Mouse (Mus musculus): ENCODE data around the gene Ppcdc. TPM values are rescaled to one million over a fixed set of nuclear protein-coding genes. Genes with fewer than 3 reads are reported as not detected.
"Not testable (repeated sequence)": the region's sequence is repeated elsewhere in the genome, so short reads cannot be mapped to it uniquely, and the experiment has no call there.

Ppcdc gene
- polyA plus RNA-seq, 1 experiment from 2014 or later, result 24.0 TPM

DNA sequence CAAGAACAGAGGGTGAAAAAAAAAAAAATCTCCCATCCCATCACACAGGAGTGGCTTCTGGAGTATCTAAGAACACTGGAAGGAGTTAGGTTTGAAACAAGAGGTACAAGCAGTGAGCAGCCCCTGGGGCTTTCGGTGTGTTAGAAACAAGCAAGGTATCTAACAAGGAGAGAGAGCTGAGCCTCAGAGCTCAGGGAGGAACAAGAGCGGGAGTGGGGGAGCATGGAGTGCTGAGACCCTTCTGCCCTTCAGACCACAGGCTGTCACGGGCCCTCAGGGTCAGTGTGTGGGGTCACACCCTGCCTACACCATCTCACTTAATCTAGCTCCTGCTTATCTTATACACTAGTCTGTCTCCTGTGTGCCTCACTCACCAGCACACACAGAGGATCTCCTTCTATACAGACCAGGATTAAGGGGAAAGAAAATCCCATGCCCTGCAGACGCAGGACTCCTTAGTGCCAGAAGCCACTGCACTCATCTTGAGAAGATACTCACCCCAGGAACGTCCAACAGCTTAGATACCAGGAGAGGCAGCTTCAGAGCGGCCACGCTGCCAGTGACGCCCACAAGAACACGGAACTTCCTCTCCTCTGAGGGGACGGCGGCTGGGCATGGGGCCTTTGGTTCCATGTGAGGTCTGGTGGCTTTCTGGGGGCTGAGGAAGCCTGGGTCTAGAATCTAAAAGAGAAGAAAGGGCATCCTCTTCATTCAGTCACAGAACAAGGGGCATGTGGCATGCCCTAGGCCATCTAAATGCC lies 5.3 kb downstream of the Ppcdc start:
- Histone ChIP-seq H3K4me2 (ENCODE audit: low read length) (no peak overlapping the region), H3K4me3 (ENCODE audit: low read depth, low read length) (no peak overlapping the region), H3K27me3 (ENCODE audit: control insufficient read depth, insufficient read depth, low read depth, low read length) (no peaks in the 10 kb centered on the region), H3K9ac (ENCODE audit: low read depth, low read length) (no peak overlapping the region), H3K9me3 (replicated peaks; ENCODE audit: control insufficient read depth, low read length, poor library complexity, severe bottlenecking) (no peaks in the 10 kb centered on the region), H3K36me3 (ENCODE audit: control insufficient read depth, insufficient read depth, low read length) (no peaks in the 10 kb centered on the region), H3K27ac (ENCODE audit: low read length) (no peak overlapping the region), H3K4me1 (ENCODE audit: control insufficient read depth, insufficient read depth, low read length) (peaks cover 9% of the 10 kb centered on the region)
- WGBS, result 92% methylated on average over 11 of the region's 11 CpGs
- no peak for ATAC-seq

DNA sequence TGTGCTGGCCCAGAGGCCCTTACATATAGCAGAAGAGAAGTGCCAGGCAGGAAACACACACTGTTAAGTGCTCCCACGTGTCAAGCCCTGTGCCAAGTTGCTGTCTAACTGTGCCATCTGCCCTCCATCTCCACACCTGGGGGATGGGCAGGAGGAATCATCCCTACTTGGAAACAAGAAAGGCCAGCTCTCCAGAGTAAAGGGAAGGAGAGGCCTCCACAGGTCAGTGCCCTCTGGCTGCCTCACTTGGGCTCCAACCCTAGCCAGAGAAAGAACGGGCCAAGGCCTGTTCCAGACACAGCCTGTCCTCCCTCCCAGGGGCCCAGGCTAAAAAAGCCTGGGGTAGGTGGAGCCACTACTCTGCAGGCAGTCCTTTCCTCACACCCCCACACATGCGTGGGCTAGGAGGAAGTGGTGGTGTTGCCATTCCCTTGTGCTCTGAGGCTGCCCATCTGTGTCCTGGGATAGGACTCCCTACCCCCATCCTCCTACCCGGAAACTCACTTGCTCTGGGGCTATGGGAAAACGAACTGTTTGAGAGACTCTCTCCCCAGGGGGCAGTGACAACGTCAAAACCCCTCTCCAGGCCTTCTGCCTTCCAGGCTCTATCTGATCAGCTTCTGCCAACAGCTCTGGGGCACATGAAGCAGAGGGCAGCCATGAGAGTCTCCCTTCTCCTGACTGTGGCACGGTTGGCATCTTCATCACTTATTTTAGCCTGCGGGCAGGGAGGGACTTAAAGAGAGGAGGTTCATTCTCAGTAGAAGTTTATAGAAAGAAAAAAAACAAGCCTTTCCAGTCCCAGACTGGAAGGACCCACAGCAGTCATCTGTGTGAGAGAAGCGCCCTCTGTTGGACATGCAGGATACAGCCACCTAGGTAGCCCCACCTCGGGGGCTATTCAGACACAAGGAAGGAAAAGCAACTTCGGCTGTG lies 6.6 kb downstream of the Ppcdc start:
- Histone ChIP-seq H3K9me3 (replicated peaks; ENCODE audit: control insufficient read depth, low read length, poor library complexity, severe bottlenecking) (no peaks in the 10 kb centered on the region), H3K4me1 (ENCODE audit: control insufficient read depth, insufficient read depth, low read length) (peaks cover 4% of the 10 kb centered on the region; the same call in 1 of the 2 replicates), H3K27ac (ENCODE audit: low read length) (no peak overlapping the region), H3K9ac (ENCODE audit: low read depth, low read length) (no peak overlapping the region), H3K36me3 (ENCODE audit: control insufficient read depth, insufficient read depth, low read length) (no peaks in the 10 kb centered on the region), H3K4me2 (ENCODE audit: low read length) (no peak overlapping the region), H3K4me3 (ENCODE audit: low read depth, low read length) (no peak overlapping the region), H3K27me3 (ENCODE audit: control insufficient read depth, insufficient read depth, low read depth, low read length) (no peaks in the 10 kb centered on the region)
- peak; percentile 71 for ATAC-seq
- WGBS, result 18% methylated on average over 11 of the region's 11 CpGs

DNA sequence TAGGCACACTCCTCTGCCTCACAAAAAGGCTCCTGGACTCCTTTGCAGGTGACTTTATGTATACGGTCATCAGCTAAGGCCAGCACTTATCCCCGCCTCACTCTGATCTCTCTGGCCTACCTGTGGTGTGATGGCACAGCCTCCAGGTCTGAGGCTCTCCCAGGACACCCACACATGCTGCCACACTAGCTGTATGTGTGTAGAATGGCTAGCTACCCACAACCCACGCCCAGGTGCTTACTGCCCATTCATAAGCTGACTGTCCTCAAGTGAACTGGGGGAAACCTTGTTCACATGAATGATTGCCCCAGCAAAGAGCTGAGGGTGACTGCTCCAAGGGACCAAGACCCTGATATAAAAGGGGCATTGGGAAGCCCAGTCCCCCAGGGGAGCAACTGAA lies 7.4 kb downstream of the Ppcdc start:
- no peaks in the 10 kb centered on the region for H3K9me3 ChIP-seq (replicated peaks; ENCODE audit: control insufficient read depth, low read length, poor library complexity, severe bottlenecking)
- no peak overlapping the region for H3K9ac ChIP-seq (ENCODE audit: low read depth, low read length)
- H3K36me3 ChIP-seq (ENCODE audit: control insufficient read depth, insufficient read depth, low read length), result no peaks in the 10 kb centered on the region
- H3K27me3 ChIP-seq (ENCODE audit: control insufficient read depth, insufficient read depth, low read depth, low read length), result no peaks in the 10 kb centered on the region
- H3K4me2 ChIP-seq (ENCODE audit: low read length), result no peak overlapping the region
- H3K4me1 ChIP-seq (ENCODE audit: control insufficient read depth, insufficient read depth, low read length), result peaks cover 4% of the 10 kb centered on the region; the same call in 1 of the 2 replicates
- ATAC-seq, result no peak
- H3K4me3 ChIP-seq (ENCODE audit: low read depth, low read length), result no peak overlapping the region
- 93% methylated on average over 3 of the region's 3 CpGs for WGBS
- no peak overlapping the region for H3K27ac ChIP-seq (ENCODE audit: low read length)

DNA sequence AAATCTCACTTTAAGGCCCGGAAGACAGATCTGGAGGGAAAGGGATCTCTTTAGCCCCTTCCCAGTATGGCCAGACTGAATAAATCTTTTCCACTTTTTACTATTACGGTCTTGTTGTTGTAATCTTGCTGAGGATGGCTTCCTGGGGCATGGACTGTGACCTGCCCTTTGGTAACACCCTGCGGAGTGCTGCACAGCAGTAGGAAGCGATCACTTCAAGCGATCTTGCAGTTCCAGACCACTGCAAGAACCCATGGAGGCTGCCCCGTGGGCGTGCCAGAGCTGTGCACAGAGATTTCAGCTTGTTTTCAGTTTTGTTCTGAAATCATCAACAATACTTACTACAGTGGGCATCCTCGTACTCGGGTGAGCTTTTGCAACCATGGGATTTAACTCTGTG lies 8.7 kb downstream of the Ppcdc start:
- no peaks in the 10 kb centered on the region for H3K9me3 ChIP-seq (replicated peaks; ENCODE audit: control insufficient read depth, low read length, poor library complexity, severe bottlenecking)
- H3K9ac ChIP-seq (ENCODE audit: low read depth, low read length), result no peak overlapping the region
- no peak for ATAC-seq
- H3K27me3 ChIP-seq (ENCODE audit: control insufficient read depth, insufficient read depth, low read depth, low read length), result no peaks in the 10 kb centered on the region
- H3K4me2 ChIP-seq (ENCODE audit: low read length), result no peak overlapping the region
- 14% methylated on average over 9 of the region's 9 CpGs for WGBS
- peaks cover 4% of the 10 kb centered on the region; the same call in 1 of the 2 replicates for H3K4me1 ChIP-seq (ENCODE audit: control insufficient read depth, insufficient read depth, low read length)
- no peak overlapping the region for H3K27ac ChIP-seq (ENCODE audit: low read length)
- H3K4me3 ChIP-seq (ENCODE audit: low read depth, low read length), result no peak overlapping the region
- H3K36me3 ChIP-seq (ENCODE audit: control insufficient read depth, insufficient read depth, low read length), result no peaks in the 10 kb centered on the region

DNA sequence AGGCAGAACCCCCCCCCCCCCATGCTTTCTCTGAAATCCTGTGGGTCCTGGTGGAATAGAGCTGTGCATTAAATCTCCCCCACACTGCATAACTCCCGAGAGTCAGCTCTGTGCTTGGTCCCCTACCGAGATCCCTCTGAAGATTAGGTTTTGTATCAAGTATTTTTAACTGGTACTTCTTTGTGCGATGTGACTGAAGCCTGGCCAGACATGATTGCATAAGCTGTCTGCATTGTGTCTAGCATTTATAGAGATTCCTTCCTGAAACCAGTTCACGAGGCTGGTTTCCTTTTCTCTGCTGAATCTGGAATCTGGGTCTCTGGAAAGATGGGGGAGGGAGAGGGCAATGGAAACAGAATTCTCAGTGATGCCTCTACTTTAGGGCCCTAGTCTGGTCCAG lies 11.5 kb downstream of the Ppcdc start:
- no peaks in the 10 kb centered on the region for H3K36me3 ChIP-seq (ENCODE audit: control insufficient read depth, insufficient read depth, low read length)
- WGBS, result 31% methylated on average over 4 of the region's 4 CpGs
- no peak overlapping the region for H3K27ac ChIP-seq (ENCODE audit: low read length)
- H3K27me3 ChIP-seq (ENCODE audit: control insufficient read depth, insufficient read depth, low read depth, low read length), result no peaks in the 10 kb centered on the region
- no peak overlapping the region for H3K4me2 ChIP-seq (ENCODE audit: low read length)
- peaks cover 1% of the 10 kb centered on the region; the same call in 1 of the 2 replicates for H3K4me1 ChIP-seq (ENCODE audit: control insufficient read depth, insufficient read depth, low read length)
- no peak for ATAC-seq
- no peaks in the 10 kb centered on the region for H3K9me3 ChIP-seq (replicated peaks; ENCODE audit: control insufficient read depth, low read length, poor library complexity, severe bottlenecking)
- no peak overlapping the region for H3K4me3 ChIP-seq (ENCODE audit: low read depth, low read length)
- H3K9ac ChIP-seq (ENCODE audit: low read depth, low read length), result no peak overlapping the region

DNA sequence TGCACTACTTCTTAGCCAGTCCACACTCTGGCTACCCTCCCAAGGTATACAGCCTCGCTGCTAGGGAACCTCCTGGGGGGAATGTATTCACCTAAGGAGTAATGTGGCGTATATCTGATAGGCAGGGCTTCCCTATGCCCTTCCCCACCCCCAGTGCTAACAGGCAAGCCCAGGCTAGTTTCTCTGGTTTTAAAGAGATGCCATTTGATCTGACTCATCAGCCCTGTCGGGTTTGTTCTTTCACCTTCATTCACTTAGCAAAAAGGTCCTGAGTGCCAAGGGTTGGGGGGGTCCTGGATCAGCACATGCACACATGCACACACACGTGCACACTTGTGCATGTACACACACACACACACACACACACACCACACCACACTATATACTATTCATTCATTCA lies 12.0 kb downstream of the Ppcdc start:
- ATAC-seq, result no peak
- 67% methylated on average over 4 of the region's 4 CpGs for WGBS

DNA sequence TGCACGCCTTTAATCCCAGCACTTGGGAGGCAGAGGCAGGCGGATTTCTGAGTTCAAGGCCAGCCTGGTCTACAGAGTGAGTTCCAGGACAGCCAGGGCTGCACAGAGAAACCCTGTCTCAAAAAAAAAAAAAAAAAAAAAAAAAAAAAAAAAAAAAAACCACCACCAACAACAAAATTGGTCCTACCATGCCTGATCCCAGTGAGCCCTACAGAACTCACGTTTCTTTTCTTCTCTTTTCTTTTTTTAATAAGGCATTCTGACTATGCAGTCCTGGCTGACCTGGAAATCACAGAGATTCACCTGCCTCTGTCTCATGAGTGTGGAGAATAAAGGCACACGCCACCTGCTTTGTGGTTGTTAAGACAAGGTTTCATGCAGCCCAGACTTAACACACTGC lies 12.8 kb downstream of the Ppcdc start:
- H3K4me2 ChIP-seq (ENCODE audit: low read length); H3K36me3 ChIP-seq (ENCODE audit: control insufficient read depth, insufficient read depth, low read length); H3K9me3 ChIP-seq (replicated peaks; ENCODE audit: control insufficient read depth, low read length, poor library complexity, severe bottlenecking); H3K4me3 ChIP-seq (ENCODE audit: low read depth, low read length); H3K4me1 ChIP-seq (ENCODE audit: control insufficient read depth, insufficient read depth, low read length); H3K9ac ChIP-seq (ENCODE audit: low read depth, low read length); H3K27ac ChIP-seq (ENCODE audit: low read length); ATAC-seq; H3K27me3 ChIP-seq (ENCODE audit: control insufficient read depth, insufficient read depth, low read depth, low read length): not testable (repeated sequence)
- WGBS, result 91% methylated on average over 3 of the region's 4 CpGs

More for the DNA sequence above, 12.0 kb downstream of the Ppcdc start:
- no peak overlapping the region for H3K27ac ChIP-seq (ENCODE audit: low read length)
- H3K9me3 ChIP-seq (replicated peaks; ENCODE audit: control insufficient read depth, low read length, poor library complexity, severe bottlenecking), result no peaks in the 10 kb centered on the region
- H3K4me1 ChIP-seq (ENCODE audit: control insufficient read depth, insufficient read depth, low read length), result no peaks in the 10 kb centered on the region
- no peak overlapping the region for H3K4me2 ChIP-seq (ENCODE audit: low read length)
- H3K9ac ChIP-seq (ENCODE audit: low read depth, low read length), result no peak overlapping the region
- H3K36me3 ChIP-seq (ENCODE audit: control insufficient read depth, insufficient read depth, low read length), result no peaks in the 10 kb centered on the region
- no peaks in the 10 kb centered on the region for H3K27me3 ChIP-seq (ENCODE audit: control insufficient read depth, insufficient read depth, low read depth, low read length)
- no peak overlapping the region for H3K4me3 ChIP-seq (ENCODE audit: low read depth, low read length)

DNA sequence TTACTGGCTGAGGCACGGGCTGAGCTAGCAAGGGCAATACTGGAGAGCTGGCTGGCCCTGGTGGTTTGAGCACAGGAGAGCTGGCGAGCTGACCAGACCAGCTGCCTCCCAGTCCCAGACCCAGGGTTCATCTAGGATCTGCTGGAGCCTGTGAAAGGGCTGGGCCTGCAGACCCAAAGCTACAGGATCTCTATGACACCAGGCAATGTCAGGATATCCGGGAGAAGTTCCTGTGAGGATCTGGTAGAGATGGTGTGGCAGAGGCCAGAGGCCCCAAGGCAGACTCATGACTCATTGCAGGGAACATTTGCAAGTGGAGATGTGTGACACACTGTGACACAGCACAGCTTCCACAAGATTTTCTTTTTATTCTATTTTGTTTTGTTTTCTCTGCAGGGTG lies 14.8 kb downstream of the Ppcdc start:
- 88% methylated on average over 3 of the region's 3 CpGs for WGBS
- no peaks in the 10 kb centered on the region for H3K27me3 ChIP-seq (ENCODE audit: control insufficient read depth, insufficient read depth, low read depth, low read length)

DNA sequence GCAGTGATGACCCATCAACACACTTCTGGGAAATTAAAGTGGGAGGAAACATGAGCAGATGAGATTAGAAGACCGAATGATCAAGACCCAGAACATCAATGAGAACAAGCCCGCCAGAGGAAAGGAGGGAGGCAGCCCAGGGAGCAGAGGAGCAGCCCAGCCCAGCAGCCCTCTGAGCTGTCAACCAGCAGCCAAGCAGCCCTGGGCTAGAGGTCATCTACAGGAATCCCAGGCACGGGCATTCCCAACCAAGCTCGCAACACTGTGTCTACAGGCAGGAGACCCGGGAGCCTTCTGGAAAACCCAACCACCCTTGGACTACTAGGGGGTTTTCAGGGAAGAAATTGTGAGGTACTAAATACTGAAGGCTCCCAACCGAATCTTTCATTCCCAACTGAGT lies 15.9 kb downstream of the Ppcdc start:
- no peak overlapping the region for H3K9ac ChIP-seq (ENCODE audit: low read depth, low read length)
- ATAC-seq, result no peak
- H3K27me3 ChIP-seq (ENCODE audit: control insufficient read depth, insufficient read depth, low read depth, low read length), result no peaks in the 10 kb centered on the region
- no peaks in the 10 kb centered on the region for H3K9me3 ChIP-seq (replicated peaks; ENCODE audit: control insufficient read depth, low read length, poor library complexity, severe bottlenecking)
- H3K27ac ChIP-seq (ENCODE audit: low read length), result no peak overlapping the region
- WGBS, result 80% methylated on average over 6 of the region's 6 CpGs
- no peak overlapping the region for H3K4me3 ChIP-seq (ENCODE audit: low read depth, low read length)
- no peaks in the 10 kb centered on the region for H3K36me3 ChIP-seq (ENCODE audit: control insufficient read depth, insufficient read depth, low read length)
- H3K4me2 ChIP-seq (ENCODE audit: low read length), result no peak overlapping the region
- H3K4me1 ChIP-seq (ENCODE audit: control insufficient read depth, insufficient read depth, low read length), result no peaks in the 10 kb centered on the region; the same call in 1 of the 2 replicates

More for the DNA sequence above, 14.8 kb downstream of the Ppcdc start:
- no peaks in the 10 kb centered on the region; the same call in 1 of the 2 replicates for H3K4me1 ChIP-seq (ENCODE audit: control insufficient read depth, insufficient read depth, low read length)
- no peak overlapping the region for H3K4me2 ChIP-seq (ENCODE audit: low read length)
- no peaks in the 10 kb centered on the region for H3K9me3 ChIP-seq (replicated peaks; ENCODE audit: control insufficient read depth, low read length, poor library complexity, severe bottlenecking)
- no peak overlapping the region for H3K27ac ChIP-seq (ENCODE audit: low read length)
- no peak for ATAC-seq
- H3K4me3 ChIP-seq (ENCODE audit: low read depth, low read length), result no peak overlapping the region
- H3K36me3 ChIP-seq (ENCODE audit: control insufficient read depth, insufficient read depth, low read length), result no peaks in the 10 kb centered on the region
- no peak overlapping the region for H3K9ac ChIP-seq (ENCODE audit: low read depth, low read length)
